Mouse (Mus musculus): ENCODE measurements around the gene Gm29609. TPM values are rescaled to one million over a fixed set of nuclear protein-coding genes. Genes with fewer than 3 reads are reported as not detected.

The Gm29609 gene
- total and polyA plus RNA-seq, 2 experiments from 2014 or later = 1.1 to 6.6 TPM

DNA sequence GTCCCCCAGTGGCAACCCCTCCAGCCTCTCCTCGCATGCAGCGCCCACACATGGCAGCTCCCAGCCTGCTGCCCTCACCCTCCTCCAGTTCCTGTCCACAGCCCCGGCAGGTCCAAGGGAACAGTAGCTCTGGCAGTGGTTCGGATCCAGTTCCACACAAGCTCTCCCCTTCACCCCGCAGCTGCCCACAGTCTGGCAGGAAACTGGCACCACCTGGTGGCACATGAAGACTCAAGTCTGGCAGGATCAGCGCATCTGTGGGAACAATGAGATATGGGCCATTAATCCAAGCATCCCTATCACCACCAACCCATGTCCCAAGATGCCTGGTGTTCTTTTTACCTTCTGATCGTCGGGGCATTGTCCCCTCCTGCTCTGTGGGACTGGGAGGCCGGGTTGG, 20.2 kb upstream of the Gm29609 start:
- Histone ChIP-seq H3K27me3 (ENCODE audit: control insufficient read depth, insufficient read depth, low read length) (no peaks in the 10 kb centered on the region), H3K9me3 (replicated peaks; ENCODE audit: control insufficient read depth, low read length) (0 out of 2 replicates have a peak, but pooled peaks cover 4% of the 10 kb centered on the region), H3K4me3 (ENCODE audit: low read depth, low read length) (no peak overlapping the region), H3K4me1 (ENCODE audit: control insufficient read depth, insufficient read depth) (peaks cover 9% of the 10 kb centered on the region), H3K9ac (replicated peaks; ENCODE audit: low read depth, low read length) (no peak overlapping the region), H3K36me3 (replicated peaks; ENCODE audit: control insufficient read depth, insufficient read depth, low read length) (peaks cover 79% of the 10 kb centered on the region), H3K27ac (ENCODE audit: low read depth) (no peak overlapping the region), H3K4me2 (ENCODE audit: low read depth, low read length) (no peak overlapping the region)
- ATAC-seq (ENCODE audit: insufficient read depth, low read depth) = no peak
- no peak for DNase-seq (ENCODE audit: low spot score)
- 74% methylated on average over 9 of the region's 9 CpGs for WGBS
- no peak; the same call in 1 of the 2 replicates for TF ChIP-seq CTCF (IDR thresholded peaks at IDR 0.05; ENCODE audit: low read depth)
- TF ChIP-seq EP300 (IDR thresholded peaks at IDR 0.05; ENCODE audit: low read depth) = no peak

DNA sequence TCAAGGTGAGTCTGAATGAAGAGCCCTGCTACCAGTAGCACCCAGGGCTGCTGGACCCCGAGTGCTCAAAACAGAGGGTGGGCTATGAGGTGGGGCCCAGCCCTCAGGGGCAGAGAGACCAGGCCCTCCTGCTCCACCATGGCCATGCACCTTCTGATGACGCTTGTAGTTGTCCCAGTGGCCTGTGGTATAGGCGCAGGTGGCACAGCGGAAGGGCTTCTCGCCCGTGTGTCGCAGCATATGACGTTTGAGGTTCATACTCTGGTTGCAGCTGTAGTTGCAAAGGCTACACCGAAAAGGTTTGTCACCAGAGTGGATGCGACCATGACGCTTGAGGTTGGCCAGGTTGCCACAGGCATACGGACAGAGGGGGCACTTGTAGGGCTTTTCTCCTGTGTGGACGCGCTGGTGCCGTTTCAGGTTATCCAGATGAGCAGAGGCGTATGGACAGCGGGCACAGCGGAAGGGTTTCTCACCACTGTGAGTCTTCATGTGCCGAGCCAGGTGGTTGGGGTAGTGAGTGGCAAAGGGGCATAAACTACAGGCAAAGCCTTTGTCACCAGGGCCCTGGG, 19.7 kb upstream of the Gm29609 start:
- H3K27me3 ChIP-seq (ENCODE audit: control insufficient read depth, insufficient read depth, low read length) = no peaks in the 10 kb centered on the region
- H3K4me1 ChIP-seq (ENCODE audit: control insufficient read depth, insufficient read depth) = peaks cover 9% of the 10 kb centered on the region
- TF ChIP-seq CTCF (IDR thresholded peaks at IDR 0.05; ENCODE audit: low read depth) (no peak), EP300 (IDR thresholded peaks at IDR 0.05; ENCODE audit: low read depth) (no peak)
- H3K36me3 ChIP-seq (replicated peaks; ENCODE audit: control insufficient read depth, insufficient read depth, low read length) = peaks cover 75% of the 10 kb centered on the region
- DNase-seq (ENCODE audit: low spot score) (no peak), ATAC-seq (ENCODE audit: insufficient read depth, low read depth) (no peak)
- no peak overlapping the region for H3K4me2 ChIP-seq (ENCODE audit: low read depth, low read length)
- H3K4me3 ChIP-seq (ENCODE audit: low read depth, low read length) = no peak overlapping the region
- H3K27ac ChIP-seq (ENCODE audit: low read depth) = no peak overlapping the region
- 0 out of 2 replicates have a peak, but pooled peaks cover 4% of the 10 kb centered on the region for H3K9me3 ChIP-seq (replicated peaks; ENCODE audit: control insufficient read depth, low read length)
- no peak overlapping the region for H3K9ac ChIP-seq (replicated peaks; ENCODE audit: low read depth, low read length)
- WGBS = 88% methylated on average over 19 of the region's 19 CpGs

DNA sequence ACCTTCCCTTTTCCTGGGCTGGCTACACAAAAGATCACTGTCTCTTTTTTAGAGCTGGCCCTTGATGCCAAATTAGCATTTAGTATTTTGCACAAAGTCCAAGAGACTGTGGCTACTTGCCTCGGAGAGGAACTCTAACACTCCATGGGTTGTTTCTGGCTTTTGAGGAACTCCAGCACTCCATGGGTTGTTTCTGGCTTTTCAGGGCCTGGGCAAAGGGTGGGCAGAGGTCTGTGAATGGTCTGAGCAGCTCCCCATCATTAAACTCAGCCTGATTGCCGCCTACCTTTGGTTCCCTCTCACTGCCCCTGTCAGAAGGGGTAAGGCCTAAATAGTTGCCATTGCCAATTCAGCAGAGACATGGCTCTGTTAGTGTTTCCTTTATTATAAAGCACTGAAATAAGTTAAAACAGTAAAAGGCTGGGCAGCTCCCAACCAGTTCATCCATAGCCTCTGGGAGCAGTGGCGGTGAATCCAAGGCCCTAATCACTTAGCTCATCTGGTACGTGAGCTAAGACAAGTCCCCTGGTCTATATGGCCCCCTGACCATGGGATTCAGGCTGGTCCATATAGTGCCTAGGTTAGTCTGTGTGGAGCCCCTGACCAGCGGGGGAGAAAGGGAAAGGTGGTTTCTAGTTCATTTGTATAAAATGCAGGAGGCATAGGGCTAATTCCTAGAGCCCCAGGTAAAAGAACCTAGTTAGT, 19.1 kb upstream of the Gm29609 start:
- peaks cover 68% of the 10 kb centered on the region for H3K36me3 ChIP-seq (replicated peaks; ENCODE audit: control insufficient read depth, insufficient read depth, low read length)
- no peak overlapping the region for H3K9ac ChIP-seq (replicated peaks; ENCODE audit: low read depth, low read length)
- H3K4me2 ChIP-seq (ENCODE audit: low read depth, low read length) = no peak overlapping the region
- 81% methylated on average over 5 of the region's 5 CpGs for WGBS
- H3K27ac ChIP-seq (ENCODE audit: low read depth) = no peak overlapping the region
- no peak for DNase-seq (ENCODE audit: low spot score)
- H3K4me1 ChIP-seq (ENCODE audit: control insufficient read depth, insufficient read depth) = peaks cover 15% of the 10 kb centered on the region
- no peak overlapping the region for H3K4me3 ChIP-seq (ENCODE audit: low read depth, low read length)
- no peak for ATAC-seq (ENCODE audit: insufficient read depth, low read depth)
- TF ChIP-seq CTCF (IDR thresholded peaks at IDR 0.05; ENCODE audit: low read depth) (no peak), EP300 (IDR thresholded peaks at IDR 0.05; ENCODE audit: low read depth) (no peak)
- H3K27me3 ChIP-seq (ENCODE audit: control insufficient read depth, insufficient read depth, low read length) = no peaks in the 10 kb centered on the region
- 0 out of 2 replicates have a peak, but pooled peaks cover 4% of the 10 kb centered on the region for H3K9me3 ChIP-seq (replicated peaks; ENCODE audit: control insufficient read depth, low read length)

DNA sequence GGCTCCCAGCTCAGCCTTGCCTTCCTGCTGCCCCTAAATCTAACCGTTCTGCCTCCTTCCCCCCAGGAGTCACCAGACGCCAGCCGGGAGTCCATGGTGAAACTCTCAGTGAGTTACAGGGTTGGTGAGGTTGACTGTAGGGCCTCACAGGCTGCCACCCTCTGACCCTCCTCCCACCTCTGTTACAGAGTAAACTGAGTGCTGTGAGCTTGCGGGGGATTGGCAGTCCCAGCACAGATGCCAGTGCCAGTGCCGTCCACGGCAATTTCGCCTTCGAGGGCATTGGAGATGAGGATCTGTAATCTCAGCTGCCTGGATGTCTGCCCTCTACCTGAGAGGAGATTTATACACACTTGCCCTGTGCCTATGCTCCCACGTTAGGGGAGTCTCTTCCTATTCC, 18.5 kb upstream of the Gm29609 start:
- Histone ChIP-seq H3K4me2 (ENCODE audit: low read depth, low read length) (no peak overlapping the region), H3K4me1 (ENCODE audit: control insufficient read depth, insufficient read depth) (peaks cover 16% of the 10 kb centered on the region), H3K27me3 (ENCODE audit: control insufficient read depth, insufficient read depth, low read length) (no peaks in the 10 kb centered on the region), H3K4me3 (ENCODE audit: low read depth, low read length) (no peak overlapping the region), H3K36me3 (replicated peaks; ENCODE audit: control insufficient read depth, insufficient read depth, low read length) (peaks cover 62% of the 10 kb centered on the region), H3K9me3 (replicated peaks; ENCODE audit: control insufficient read depth, low read length) (0 out of 2 replicates have a peak, but pooled peaks cover 4% of the 10 kb centered on the region), H3K27ac (ENCODE audit: low read depth) (no peak overlapping the region), H3K9ac (replicated peaks; ENCODE audit: low read depth, low read length) (no peak overlapping the region)
- no peak for DNase-seq (ENCODE audit: low spot score)
- 77% methylated on average over 9 of the region's 9 CpGs for WGBS
- TF ChIP-seq CTCF (IDR thresholded peaks at IDR 0.05; ENCODE audit: low read depth) (no peak), EP300 (IDR thresholded peaks at IDR 0.05; ENCODE audit: low read depth) (no peak)
- ATAC-seq (ENCODE audit: insufficient read depth, low read depth) = no peak

DNA sequence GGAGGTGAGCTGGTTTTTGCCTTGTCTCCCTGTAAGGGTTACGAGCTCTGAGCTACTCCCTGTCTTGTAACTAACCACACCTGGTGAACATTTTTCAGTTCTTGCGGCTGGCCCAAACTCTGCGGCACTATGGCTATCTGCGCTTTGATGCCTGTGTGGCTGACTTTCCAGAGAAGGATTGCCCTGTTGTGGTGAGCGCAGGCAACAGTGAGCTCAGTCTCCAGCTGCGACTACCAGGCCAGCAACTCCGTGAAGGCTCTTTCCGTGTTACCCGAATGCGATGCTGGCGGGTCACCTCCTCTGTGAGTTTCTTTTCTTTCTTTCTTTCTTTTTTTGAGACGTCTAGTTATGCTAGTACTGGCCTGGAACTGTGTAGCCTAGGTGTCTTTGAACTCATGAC, 17.4 kb upstream of the Gm29609 start:
- Histone ChIP-seq H3K9me3 (replicated peaks; ENCODE audit: control insufficient read depth, low read length) (0 out of 2 replicates have a peak, but pooled peaks cover 4% of the 10 kb centered on the region), H3K4me2 (ENCODE audit: low read depth, low read length) (no peak overlapping the region), H3K36me3 (replicated peaks; ENCODE audit: control insufficient read depth, insufficient read depth, low read length) (peaks cover 58% of the 10 kb centered on the region), H3K4me3 (ENCODE audit: low read depth, low read length) (no peak overlapping the region), H3K27me3 (ENCODE audit: control insufficient read depth, insufficient read depth, low read length) (no peaks in the 10 kb centered on the region), H3K27ac (ENCODE audit: low read depth) (no peak overlapping the region), H3K9ac (replicated peaks; ENCODE audit: low read depth, low read length) (no peak overlapping the region), H3K4me1 (ENCODE audit: control insufficient read depth, insufficient read depth) (peaks cover 14% of the 10 kb centered on the region)
- 94% methylated on average over 12 of the region's 12 CpGs for WGBS
- ATAC-seq (ENCODE audit: insufficient read depth, low read depth) (no peak), DNase-seq (ENCODE audit: low spot score) (no peak)
- TF ChIP-seq EP300 (IDR thresholded peaks at IDR 0.05; ENCODE audit: low read depth) (no peak), CTCF (IDR thresholded peaks at IDR 0.05; ENCODE audit: low read depth) (no peak)

Measured in heart, postnatal 0 days (tissue).